Mouse (Mus musculus) megakaryocyte progenitor cell, adult 5-6 weeks (primary cell): ENCODE results near the gene Reln. TPM values are rescaled to one million over a fixed set of nuclear protein-coding genes. Genes with fewer than 3 reads are reported as not detected.

ENCODE experiments used
- ATAC-seq: replicated peaks from 2 replicates; pipeline ENCODE4 v1.8.0; 2016; ENCODE audit warnings: mild to moderate bottlenecking, moderate TSS enrichment, inconsistent platforms; ENCODE audit not compliant: poor library complexity
- total RNA-seq, 2 experiments: library from RNA; stranded (forward) in 1 of 2; stranded (reverse) in 1 of 2; fragments of 157-497, 149-512 nt in 1 of 2; fragments of 200-1000 nt in 1 of 2; gene quantifications; 2 replicates each; pipeline versions ENCODE4 v1.2.3 to v1.2.4; 2015 to 2017

Reln gene
- total RNA-seq, 2 experiments from 2014 or later: not detected

- ATAC-seq: no peak
Observed at GRCm38 (mm10) chr5:21938138-21938537, 406.4 kb downstream of the Reln start.

- no peak for ATAC-seq
Observed at GRCm38 (mm10) chr5:21936627-21937026, 407.9 kb downstream of the Reln start.

- no peak for ATAC-seq
Observed at GRCm38 (mm10) chr5:21936096-21936495, 408.4 kb downstream of the Reln start.

GRCm38 (mm10) chr5:21934811-21935396, 409.6 kb downstream of the Reln start:
- ATAC-seq: no peak

- ATAC-seq: no peak
Observed at GRCm38 (mm10) chr5:21934173-21934698, 410.3 kb downstream of the Reln start.

- no peak for ATAC-seq
Observed at GRCm38 (mm10) chr5:21933340-21934075, 411.0 kb downstream of the Reln start.

- ATAC-seq: 0 out of 2 replicates have a peak, but pooled peaks have one; percentile 39
Observed at GRCm38 (mm10) chr5:21931151-21931550, 413.4 kb downstream of the Reln start.

- ATAC-seq: no peak
Observed at GRCm38 (mm10) chr5:21920310-21920709, 424.2 kb downstream of the Reln start.

- ATAC-seq: no peak
Observed at GRCm38 (mm10) chr5:21919281-21919780, 425.2 kb downstream of the Reln start.

- no peak for ATAC-seq
Observed at GRCm38 (mm10) chr5:21915973-21916372, 428.5 kb downstream of the Reln start.

GRCm38 (mm10) chr5:21914776-21915175, 429.7 kb downstream of the Reln start:
- ATAC-seq: no peak

GRCm38 (mm10) chr5:21912835-21913530, 431.5 kb downstream of the Reln start:
- no peak for ATAC-seq

- ATAC-seq: no peak
Observed at GRCm38 (mm10) chr5:21910726-21911125, 433.8 kb downstream of the Reln start.

- ATAC-seq: no peak
Observed at GRCm38 (mm10) chr5:21909713-21910112, 434.8 kb downstream of the Reln start.

GRCm38 (mm10) chr5:21901411-21901810, 443.1 kb downstream of the Reln start:
- no peak for ATAC-seq

- no peak for ATAC-seq
Observed at GRCm38 (mm10) chr5:21900891-21901290, 443.6 kb downstream of the Reln start.

GRCm38 (mm10) chr5:21898875-21899274, 445.6 kb downstream of the Reln start:
- ATAC-seq: no peak

- ATAC-seq: no peak
Observed at GRCm38 (mm10) chr5:21896586-21896985, 447.9 kb downstream of the Reln start.

- no peak for ATAC-seq
Observed at GRCm38 (mm10) chr5:21894168-21894567, 450.3 kb downstream of the Reln start.

- ATAC-seq: no peak
Observed at GRCm38 (mm10) chr5:21866750-21867149, 477.8 kb downstream of the Reln start.

- no peak for ATAC-seq
Observed at GRCm38 (mm10) chr5:21866311-21866712, 478.2 kb downstream of the Reln start.
